Mouse (Mus musculus) frontal cortex, postnatal 10 days (tissue): ENCODE data around the gene Gcfc2.

Experiments used
- DNase-seq, 2 experiments: peaks; one replicate each; pipeline ENCODE4 v3.0.0; 2022; ENCODE audit warnings: low spot score in 2 of 2, mixed read lengths in 1 of 2

The Gcfc2 gene

GRCm38 (mm10) chr6:81975971-81976621 is 52.6 kb downstream of the Gcfc2 start:
- peak; percentile 50 to 79 for DNase-seq

GRCm38 (mm10) chr6:81979286-81979685 is 55.8 kb downstream of the Gcfc2 start:
- no peak for DNase-seq

GRCm38 (mm10) chr6:81986171-81986570 is 62.7 kb downstream of the Gcfc2 start:
- no peak for DNase-seq

- no peak for DNase-seq
Observed at GRCm38 (mm10) chr6:81986599-81986998, 63.1 kb downstream of the Gcfc2 start.

GRCm38 (mm10) chr6:81987010-81987409 is 63.5 kb downstream of the Gcfc2 start:
- peak; percentile 77 to 80 for DNase-seq

GRCm38 (mm10) chr6:81987580-81987979 is 64.1 kb downstream of the Gcfc2 start:
- DNase-seq: peak; percentile 30 to 53

GRCm38 (mm10) chr6:81988341-81988740 is 64.9 kb downstream of the Gcfc2 start:
- DNase-seq: peak in 1 of 2 experiments; percentile 4

- no peak for DNase-seq
Observed at GRCm38 (mm10) chr6:81990049-81990810, 66.8 kb downstream of the Gcfc2 start.
